In genomic region chr11:52832311-52832675, GRCm38 (mm10) we compare ENCODE assay signal across 15 mouse cellular contexts.
DNase-seq lines count a peak whose midpoint lies in the region.
"Had no signal": no experiment of that assay in that cellular context is flagged by ENCODE, and none has a peak within 500 bp of the region (broad histone marks: within the 10 kb centered on the region; RNA-seq: fewer than 3 reads in every experiment).

No protein-coding gene starts in this region.

- peak; percentile 45 for DNase-seq in adrenal gland, adult 2 months
- no peak for DNase-seq in adrenal gland, postnatal 4 days (ENCODE audit: low spot score in 2 of 2)
- peak; percentile 16 for DNase-seq in heart, adult 11 months
- no peak for DNase-seq in heart, postnatal 25 days (ENCODE audit: low spot score)
- DNase-seq in retina, embryonic 14.5 days (ENCODE audit: low spot score) = peak; percentile 72
- DNase-seq in retina, postnatal 1 day = no peak
- DNase-seq: adrenal gland, postnatal 14 days; B cell, adult 2 months; cerebellum, adult 11 months; cerebellum, adult 18-20 months; cerebellum, adult 8-10 months; cerebellum, adult 9-11 months; cerebellum, postnatal 14 days; cerebellum, postnatal 36 days; embryo, embryonic 11 days had no signal

- intact Hi-C loops in heart, postnatal 25 days (cut with DNase I) = no loop called here

Comparison
In these comparisons a context has a peak if more than half of its experiments do, and no peak if none do; other contexts are left out.
1. DNase-seq: peak in adrenal gland, adult 2 months (single experiment), heart, adult 11 months (single experiment) and retina, embryonic 14.5 days (single experiment); none in adrenal gland, postnatal 4 days (0 of 2), heart, postnatal 25 days (single experiment) and retina, postnatal 1 day (single experiment).